Mouse (Mus musculus) embryo, embryonic 11.5 days (tissue): ENCODE results near the gene Terb1.
A peak's percentile ranks its signal among the peaks of the same experiment; 100 is the strongest.

Experiments used
- DNase-seq: peaks from one replicate; pipeline ENCODE4 v3.0.0-alpha.2; 2012; ENCODE audit warnings: low read depth, low spot score

Gene Terb1

DNA sequence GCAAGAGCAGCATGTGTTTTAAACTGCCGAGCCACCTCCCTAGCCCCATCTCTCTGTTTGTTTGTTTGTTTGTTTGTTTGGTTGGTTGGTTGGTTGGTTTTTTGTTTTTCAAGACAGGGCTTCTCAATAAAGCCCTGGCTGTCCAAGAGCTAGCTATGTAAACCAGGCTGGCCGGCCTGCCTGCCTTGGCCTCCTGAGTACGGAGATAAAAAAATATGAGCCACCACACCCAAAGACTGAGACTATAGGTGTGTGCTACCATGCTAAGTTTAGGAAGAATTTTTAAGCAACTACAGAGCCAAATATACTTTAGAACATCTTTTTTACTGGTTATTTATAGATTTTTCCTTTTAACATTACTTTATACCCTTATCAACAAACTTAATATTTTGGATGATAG is 57.5 kb downstream of the Terb1 start:
- DNase-seq, result no peak

DNA sequence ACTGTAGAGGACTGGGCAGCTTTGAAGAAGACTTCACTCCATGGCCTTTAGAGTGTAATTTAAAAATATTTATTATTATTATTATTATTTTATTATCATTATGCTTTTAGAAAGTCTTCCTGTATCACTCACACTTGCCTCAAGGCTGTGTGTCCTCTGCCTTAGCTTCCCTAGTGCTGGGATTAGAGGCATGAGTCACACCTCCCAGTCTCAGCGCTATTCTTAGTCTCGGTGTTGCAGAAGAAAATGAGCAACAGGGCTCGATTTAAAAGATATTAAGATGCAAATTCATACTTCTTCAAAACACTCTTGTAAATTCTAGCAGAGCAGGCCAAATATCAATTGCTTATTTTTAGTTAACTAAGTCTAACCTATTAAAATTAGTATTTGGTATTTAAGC is 60.9 kb downstream of the Terb1 start:
- DNase-seq, result no peak

DNA sequence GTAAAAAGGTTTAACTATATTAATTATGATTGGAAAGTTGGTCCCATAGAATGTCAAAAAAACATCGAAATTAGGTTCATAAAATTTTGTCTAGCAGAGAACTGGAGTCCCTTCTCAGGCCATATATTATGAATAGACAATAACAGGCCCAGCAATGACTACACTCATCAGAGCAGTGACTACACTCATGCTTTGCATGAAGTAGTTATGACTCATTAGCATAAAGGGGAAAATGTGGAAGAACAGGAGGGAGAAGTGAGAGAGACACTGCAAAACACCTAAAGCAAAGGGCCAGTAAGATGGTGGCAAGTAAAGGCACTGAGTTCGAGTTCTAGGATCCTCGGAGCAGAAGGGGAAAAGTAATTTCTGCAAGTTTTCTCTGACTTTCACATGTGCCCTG is 63.7 kb downstream of the Terb1 start:
- no peak for DNase-seq

DNA sequence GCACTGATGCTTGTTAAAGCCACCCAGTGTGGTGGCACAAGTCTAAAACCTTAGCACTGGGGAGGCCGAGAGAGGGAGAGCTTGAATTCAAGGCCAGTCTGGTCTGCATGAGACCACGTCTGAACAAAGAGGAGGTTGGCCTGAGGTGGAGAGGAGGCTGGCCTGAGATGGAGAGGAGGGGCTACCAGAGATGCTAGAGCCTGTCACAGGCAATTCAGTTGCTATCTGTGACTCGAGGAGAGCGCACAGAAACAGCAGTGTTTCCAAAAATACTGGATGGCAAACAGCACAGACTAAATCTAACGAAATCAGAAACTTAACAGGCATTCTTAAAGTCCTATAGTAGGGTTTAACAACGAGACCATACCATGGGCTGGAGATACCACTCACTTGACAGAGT is 64.5 kb downstream of the Terb1 start:
- no peak for DNase-seq

DNA sequence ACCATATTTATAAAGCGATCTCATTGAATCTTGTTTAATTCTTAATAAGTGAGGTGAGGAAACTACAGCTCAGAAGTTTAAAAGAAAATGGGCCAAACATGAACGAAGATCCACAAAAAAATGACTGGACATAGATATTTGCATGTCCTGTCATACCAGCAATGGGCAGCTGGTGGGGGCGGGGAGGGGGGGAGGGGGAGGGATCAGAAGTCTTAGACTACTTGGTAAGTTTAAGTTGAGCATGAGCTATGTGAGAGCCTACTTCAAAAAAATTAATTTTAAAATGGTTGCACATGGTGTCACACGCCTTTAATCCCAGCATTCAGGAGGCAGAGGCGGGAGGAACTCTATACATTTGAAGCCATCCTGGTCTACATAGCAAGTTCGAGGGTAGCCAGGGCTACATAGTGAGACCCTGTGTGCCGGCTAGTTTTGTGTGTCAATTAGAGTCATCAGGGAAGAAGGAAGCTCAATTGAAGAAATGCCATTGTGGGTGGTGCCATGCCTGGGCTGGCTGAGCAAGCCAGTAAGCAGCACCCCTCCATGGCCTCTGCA is 66.5 kb downstream of the Terb1 start:
- DNase-seq, result no peak

DNA sequence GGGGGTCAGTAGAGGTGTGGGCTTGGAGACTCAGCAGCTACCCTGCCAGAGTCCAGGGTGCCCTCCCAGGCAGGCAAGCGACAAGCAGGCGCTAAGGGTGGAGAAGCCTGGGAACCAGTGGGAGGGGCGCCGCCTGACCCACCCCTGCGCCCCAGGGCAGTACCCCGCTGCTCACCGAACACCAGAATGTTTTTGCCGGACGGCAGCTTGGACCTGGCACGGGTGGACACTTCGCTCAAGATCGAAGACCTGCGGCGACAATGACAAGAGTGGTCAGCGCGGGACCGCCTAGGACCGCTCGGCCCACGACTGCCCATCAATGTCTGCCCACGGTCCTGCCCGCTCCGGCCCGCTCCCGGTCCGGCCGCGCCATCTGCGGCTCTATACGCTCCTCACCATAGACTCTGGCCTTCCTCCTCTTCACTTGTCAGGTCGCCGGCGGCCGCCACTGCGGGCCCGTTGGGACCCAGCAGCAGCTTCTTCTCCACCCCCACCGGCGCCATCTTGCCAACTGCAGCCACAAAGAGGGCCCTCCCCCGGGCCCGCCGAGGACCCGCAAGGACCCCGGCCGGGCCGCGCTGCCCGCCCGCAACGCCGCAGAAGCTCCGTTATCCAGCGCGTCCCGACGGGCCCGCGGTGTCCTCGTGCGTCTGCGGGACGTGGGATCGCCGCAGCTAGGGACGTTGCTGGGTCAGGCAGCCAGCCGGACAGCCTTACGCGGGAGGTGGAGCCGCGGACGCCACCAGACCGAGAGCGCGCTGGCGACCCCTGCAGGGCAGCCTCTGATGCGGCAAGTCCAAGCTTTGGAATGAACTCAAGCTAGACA is 67.2 kb downstream of the Terb1 start, which contains the start of gene Dync1li2:
Dync1li2 (minus strand) TSS at position 749 of the 826 bp plus-strand sequence.
- peak; percentile 90 for DNase-seq

DNA sequence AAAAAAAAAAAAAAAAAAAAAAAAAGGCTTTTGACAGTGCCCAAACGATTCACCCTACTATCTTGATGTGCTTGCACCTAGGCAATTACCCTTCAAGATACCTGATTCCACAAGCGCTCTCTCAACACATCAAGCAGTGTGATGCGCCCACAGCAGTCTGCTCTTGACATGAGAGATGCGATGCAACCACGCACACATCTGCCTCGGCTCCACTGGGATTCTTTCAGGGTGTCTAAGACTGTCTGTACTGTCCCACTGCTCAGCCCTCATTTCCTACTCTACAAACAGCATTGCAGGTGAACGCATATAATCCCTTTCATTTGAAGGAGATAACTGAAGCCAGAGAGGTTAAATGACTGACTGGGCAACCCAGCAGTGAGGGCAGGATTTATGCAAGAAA is 68.1 kb downstream of the Terb1 start:
- no peak for DNase-seq

DNA sequence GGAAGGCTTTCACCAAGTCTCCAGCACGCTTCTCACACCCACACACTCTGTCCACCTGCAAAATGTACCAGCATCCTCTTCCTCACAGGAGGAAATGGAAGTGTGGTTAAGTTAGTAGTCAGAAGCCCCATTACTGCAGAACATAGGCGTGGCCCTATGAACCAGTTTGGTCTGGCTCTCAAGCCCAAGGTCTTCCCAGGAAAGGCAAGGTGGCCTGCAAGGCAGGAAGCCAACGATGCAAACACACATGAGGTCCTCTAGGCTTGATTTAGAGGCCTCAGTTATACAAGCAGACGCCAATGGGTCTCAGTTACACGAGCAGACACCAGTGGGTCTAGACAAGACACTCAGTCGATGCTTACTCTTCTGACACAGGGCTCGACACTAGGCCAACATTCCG is 70.2 kb downstream of the Terb1 start:
- DNase-seq, result no peak

DNA sequence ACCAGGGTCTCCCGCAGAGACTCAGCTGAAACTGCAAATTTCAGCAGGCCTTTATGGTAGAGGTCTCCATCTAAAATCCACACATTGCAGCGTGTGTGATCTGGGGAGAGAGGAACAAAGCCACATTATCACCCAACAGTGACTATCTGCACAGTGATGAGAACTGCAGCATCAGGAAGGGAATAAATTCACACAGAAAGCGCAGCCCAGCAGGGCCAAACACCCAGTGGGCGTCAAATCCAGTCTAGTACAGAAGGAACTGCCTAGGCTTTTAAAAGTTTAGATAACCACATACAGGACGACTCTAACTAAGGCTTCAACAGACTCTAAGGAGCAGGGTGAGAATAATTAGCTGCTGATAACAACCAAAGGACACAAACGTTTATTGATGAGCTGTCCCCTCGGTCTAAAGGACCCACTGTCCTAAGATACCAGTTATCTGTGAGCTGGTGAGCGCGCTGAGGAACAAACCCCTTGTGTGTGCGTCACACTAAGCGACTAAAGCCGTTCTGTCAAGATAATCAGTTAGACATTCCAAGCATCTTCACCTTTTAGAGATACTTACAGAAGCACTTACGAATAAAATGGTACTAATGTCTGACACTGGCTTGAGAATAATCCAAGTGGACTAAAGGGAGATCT is 72.1 kb downstream of the Terb1 start:
- DNase-seq, result no peak

DNA sequence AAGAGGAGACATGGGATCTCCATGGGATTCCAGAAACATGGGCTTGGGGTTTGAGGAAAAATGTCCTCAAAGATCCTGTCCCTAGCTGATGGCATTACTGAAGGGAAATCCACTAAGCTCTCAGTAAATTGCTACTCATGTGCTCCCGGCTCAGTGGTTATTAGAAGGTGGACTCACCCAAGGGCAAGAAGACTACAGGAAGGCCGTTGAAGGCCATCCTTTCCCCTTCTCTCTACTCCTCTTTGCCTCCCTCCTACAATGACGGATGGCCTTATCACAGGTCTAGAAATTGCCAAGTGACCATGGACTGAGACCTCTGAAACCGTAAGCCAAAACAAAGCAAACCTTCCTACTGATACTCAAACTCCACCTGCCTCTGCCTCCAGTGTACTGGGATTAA is 73.1 kb downstream of the Terb1 start:
- DNase-seq, result no peak

DNA sequence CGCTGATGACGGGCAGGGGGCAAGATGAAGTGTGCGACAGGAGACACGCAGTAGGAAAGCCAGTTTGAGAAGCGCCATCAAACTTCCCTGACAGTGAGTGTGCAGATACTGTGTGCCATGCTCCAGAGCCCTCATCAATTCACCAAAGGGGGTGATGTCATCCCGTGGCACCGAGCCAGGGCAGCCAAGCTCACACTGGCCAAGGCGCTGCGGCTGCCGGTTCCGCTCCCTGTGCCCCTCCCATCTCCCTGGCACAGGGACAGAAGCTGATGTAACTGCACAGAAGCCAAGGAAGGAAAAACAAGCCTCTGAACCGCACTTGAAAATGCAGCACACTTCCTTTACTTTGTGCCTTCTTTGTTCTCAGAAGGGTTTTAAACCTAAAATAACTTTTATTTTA is 73.7 kb downstream of the Terb1 start:
- DNase-seq, result no peak

DNA sequence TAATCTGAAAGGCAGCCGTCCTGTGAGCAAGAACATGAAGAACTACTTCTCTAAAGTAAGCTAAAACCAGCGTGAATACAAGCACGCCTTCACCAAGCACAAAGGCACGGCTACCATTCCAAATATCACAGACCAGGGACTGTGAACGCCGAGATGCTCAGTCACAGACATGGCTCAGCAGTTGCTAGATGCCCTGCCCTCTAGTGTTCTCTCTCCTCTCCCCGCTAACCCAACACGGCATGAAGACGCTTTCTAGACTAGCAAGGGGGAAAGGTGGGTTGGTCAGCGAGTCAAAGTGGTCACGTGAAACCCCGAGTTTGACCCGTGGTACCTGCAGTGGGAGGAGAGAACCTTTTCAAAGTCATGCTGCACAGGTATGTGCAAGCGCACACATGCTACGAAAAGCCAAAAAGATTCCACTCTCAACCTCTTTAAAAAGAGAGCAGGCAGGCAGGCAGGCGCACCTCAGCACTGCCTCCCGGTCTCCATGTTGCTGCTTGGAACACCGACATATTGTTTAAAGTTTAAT is 74.8 kb downstream of the Terb1 start:
- no peak for DNase-seq

DNA sequence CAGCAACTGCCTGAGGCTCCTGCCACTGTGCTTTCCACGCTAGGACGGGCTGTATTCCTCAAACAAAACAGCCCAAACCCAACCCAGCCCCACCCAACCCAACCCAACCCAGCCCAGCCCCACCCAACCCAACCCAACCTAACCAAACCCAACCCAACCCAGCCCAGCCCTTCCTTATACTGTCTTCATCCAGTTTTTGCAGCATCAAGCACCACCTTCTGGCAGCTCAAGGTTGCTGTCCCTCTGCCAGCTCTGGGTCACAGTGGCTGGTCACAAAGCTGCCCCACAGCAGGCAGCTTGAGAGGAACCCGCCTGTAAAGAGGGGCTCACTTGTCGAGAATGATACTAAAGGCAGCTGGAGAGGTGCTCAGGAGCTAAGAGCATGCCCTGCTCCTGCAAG is 75.4 kb downstream of the Terb1 start:
- no peak for DNase-seq

DNA sequence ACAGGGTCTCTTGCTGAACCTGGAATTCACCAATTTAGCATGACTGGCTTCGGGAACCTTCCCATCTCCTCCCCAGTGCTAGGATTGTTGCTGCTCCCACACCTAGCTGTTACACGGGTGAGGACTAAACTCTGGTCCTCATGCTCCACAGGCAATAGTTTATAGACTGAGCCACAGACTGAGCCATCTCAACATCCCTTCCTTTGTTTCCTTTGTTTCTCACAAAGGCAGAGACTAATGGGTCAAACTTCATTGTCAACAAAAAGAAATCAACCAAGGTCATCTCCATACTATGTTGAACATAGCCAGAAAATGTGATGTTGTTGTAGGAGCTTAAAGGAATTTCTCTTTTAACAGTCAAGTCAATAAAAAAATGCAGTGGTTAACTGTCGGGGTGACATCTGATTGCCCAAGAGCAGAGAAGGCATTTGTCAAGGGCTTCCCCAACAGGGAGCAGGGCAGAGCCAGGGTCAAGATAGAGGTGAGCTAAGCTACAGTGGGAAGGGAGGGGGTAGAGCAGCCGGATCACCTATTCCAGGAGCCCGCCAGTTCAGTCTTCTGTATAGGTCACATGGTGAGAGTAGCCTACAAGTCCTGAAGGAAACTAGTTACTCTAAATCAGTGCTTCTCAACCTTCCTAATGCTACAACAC is 76.4 kb downstream of the Terb1 start:
- no peak for DNase-seq

DNA sequence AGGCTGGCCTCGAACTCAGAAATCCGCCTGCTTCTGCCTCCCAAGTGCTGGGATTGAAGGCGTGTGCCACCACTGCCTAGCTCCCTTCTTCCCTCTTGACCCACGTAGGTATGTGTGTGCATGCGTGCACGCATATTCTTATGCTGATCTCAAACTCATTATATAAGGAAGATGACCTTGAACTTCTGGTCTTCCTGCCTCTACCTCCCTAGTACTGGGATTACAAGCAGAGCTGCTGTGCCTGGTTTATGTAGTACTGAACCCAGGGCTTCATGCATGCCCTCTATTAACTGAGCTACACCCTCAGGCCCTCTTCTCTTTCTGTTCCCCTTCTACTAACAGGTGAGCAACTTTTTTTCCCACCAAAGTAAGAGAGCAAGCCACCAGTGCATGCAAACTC is 77.1 kb downstream of the Terb1 start:
- DNase-seq, result no peak

DNA sequence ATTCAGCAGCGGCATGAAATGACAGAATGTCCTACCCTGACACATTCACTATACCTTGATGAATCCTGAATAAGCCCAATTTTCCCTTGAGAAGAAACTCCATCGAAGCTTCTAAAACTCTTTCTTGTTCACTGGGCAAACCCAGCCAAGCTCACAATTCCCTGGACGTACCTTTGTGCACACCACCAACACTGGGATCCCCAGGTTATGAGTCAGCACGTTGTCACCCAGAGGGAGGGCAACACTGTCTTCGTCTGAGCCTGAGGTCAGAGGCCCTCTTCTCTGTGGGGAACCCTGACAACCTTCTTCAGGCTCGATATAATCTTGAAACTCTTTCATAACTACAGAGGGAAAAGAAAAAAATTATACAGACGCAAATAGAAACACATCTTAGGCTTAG is 79.5 kb downstream of the Terb1 start:
- no peak for DNase-seq

DNA sequence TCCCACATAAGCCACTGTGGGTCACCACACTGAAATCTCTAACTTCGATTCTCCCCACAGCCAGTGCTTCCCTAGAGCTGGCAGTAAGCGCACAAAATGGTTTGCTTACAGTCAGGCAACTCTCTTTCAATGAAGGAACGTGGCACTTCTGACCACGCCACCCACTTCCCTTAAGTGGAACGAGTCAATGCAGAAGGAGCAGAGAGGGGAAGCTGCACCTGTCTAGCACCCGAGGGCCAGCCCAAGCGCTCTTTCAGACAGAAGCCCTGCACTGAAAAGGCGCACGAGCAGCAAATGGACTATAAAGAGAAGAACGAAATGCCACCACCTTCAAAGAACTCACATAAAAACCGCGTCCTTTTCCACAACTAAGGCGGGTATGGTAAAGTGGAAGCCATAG is 82.0 kb downstream of the Terb1 start:
- no peak for DNase-seq

DNA sequence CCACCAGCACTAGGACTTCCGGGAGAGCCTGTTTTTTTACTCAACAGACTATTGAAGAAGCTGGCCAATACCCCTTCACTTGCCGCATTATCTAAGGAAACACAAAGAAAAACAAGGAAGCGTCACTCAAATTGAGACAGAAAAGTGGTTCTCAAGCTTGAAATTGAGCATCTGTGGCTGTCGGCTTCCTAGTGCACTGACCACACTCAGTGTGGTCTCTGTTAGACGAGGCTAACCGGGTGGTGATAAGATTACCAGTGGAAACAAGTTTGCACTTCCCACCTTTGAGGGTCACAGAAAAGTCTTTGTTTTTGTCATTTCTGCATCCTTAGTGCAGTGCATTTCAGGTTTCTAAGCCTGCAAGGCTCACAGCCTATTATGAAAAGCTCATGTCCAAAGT is 87.4 kb downstream of the Terb1 start:
- no peak for DNase-seq

DNA sequence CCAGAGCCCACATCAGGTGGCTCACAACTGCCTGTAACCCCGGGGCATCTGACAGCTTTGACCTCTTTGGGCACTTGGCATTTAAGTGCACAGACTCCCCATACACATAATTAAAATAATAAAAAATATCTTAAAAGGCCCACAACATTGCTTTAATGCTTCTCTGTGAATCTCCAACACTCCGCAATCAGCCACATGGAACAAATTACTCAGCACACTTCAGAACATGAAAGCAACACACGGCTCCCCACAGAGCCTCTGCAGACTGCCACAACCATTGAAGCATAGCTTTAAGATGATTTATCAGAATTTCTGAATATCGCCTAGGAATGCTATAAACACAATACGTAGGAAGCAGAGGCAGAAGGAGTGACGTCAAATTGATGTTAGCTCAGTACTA is 93.7 kb downstream of the Terb1 start:
- no peak for DNase-seq

DNA sequence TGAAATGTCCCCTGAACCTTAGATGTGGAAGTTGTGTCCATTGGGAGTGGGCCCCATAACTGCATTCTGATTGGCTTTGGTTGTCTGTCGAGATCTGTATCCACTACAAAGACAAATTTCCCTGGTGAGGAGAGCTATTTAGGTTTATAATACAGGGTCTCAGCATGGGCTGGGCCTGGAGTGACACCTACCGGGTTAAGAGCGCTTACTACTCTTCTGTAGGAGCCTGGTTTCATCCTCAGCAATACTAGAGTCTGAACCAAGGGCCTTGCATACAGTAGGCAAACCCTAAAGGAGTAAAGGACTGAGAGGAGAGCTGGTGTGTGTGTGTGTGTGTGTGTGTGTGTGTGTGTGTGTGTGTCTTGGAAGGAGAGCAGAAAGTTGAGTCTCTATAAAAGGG is 95.5 kb downstream of the Terb1 start:
- no peak for DNase-seq

DNA sequence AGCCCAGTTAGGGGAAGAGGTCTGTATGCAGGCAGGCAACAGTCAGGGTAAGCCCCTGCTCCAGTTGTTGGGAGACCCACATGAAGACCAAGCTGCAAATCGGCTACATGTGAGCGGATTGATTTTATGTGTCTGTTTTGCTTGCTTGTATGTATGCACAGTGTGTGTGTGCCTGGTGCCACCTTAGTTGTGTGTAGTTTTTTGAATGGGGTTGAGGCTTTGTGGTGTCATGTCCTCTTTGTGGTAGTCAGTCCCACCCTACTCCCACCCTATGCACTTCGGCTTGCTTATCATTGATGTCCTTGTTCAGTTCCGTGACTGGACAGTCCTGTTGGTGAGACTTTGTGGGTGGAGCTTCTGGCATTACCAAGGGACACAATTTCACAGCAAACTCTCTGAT is 95.9 kb downstream of the Terb1 start:
- no peak for DNase-seq

DNA sequence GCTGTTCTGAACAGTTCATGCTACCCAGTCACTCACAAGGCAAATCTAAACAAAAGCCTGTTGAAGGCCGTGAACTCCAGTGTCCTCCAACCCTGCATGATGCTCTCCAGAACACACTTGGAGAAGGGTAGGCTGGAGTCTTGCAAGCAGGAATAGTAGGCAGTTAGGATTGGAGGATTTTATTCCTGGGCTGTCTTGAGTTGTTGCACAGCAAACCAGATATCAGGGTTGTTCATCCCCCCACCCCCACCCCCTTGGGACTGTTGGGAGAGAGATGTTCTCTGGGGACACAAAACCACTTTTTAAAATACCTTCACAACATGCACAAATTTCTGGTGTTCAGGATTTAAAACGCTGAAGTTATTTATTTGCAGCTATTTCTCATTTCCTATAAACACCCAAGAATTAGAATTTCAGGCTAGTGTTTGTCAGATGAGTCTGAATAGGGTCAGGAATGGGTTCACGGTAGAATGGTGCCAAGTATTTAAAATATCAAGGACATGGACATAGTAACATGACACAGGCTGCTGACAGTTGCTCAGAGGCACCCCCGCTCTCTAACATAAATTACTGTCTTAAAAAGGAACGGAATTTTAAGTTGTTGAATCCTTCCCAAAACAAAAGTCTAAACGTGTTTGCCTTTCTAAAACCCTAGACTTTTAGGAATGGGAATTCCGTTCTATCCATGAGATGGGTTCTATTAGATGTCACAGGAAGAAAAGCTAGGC is 96.7 kb downstream of the Terb1 start:
- DNase-seq, result no peak
